Mouse (Mus musculus) bone marrow macrophage, adult 2 months (primary cell): ENCODE data around the gene Otud4.

ENCODE experiments used
- CTCF ChIP-seq: IDR thresholded peaks from 2 replicates; pipeline ENCODE4 v1.5.1; 2012; ENCODE audit warnings: low read depth, mild to moderate bottlenecking, low read length, moderate library complexity
- POLR2A ChIP-seq: IDR thresholded peaks from 2 replicates; pipeline ENCODE4 v1.6.1; 2012; ENCODE audit warnings: mild to moderate bottlenecking, low read depth, low read length, borderline replicate concordance

DNA sequence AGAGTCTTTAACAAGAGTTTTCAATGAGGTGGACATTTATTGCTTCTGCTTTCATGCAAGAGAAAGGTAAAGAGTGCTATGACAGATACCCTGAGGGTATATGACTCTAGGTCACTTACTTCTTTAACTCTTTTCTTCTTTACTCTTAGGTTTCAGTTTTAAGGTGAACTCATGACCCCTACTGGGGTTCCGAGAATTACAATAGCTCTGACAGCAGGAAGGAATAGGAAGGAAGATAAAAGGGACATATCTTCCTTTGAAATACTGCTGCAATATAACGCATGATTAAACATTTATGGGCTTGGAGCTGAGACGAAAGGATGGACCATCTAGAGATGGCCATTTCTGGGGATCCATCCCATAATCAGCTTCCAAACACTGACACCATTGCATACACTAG lies 85.2 kb downstream of the Otud4 start:
- no peak for TF ChIP-seq CTCF
- TF ChIP-seq POLR2A: no peak
